Mouse (Mus musculus): ENCODE data around the gene Sun2. TPM values are rescaled to one million over a fixed set of nuclear protein-coding genes. Genes with fewer than 3 reads are reported as not detected.

The Sun2 gene
- polyA plus RNA-seq, 3 experiments from 2014 or later = 10.5 to 15.4 (median 12.4) TPM

DNA sequence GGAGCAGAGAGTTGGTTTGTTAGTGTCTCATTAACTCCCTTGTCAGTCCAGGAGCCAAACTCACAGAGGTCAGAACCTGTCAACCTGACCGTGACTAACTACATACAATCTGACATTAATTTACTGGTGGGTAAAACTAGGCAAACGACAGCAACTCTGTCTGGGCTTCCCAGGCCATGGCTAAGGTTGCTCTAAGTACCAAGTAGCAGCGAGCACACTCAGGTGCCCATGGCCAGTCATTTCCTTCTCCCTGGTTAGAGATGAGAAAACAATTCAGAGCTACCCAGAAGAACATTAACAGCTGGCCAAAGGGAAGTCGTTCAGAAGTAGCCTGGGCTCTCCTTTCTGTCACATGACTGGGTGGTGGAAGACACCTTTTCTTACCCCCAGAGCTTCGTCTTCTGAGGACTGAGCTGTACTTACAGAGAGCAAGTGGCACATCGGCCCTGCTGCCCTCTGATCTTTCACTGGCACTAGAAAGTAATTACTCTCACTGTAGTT, 57.1 kb downstream of the Sun2 start:
- ATAC-seq = no peak

DNA sequence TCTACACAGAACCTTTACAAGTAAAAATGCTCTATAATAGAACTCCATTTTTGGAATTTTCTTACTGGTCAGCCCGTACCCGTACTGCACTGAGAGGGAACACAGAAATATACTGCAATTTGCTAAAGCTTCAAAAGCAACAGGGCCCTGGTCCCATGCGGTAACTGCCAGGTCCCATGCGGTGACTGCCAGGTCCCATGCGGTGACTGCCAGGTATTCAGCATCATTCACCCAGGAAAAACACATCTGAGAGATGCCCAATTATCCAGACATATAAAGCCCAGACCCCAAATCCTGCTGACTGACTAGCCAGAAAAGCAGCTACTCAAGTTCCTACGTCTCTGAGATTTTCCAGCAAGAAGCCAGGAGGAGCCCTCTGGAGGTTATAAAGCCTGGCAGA, 57.7 kb downstream of the Sun2 start:
- ATAC-seq = no peak

DNA sequence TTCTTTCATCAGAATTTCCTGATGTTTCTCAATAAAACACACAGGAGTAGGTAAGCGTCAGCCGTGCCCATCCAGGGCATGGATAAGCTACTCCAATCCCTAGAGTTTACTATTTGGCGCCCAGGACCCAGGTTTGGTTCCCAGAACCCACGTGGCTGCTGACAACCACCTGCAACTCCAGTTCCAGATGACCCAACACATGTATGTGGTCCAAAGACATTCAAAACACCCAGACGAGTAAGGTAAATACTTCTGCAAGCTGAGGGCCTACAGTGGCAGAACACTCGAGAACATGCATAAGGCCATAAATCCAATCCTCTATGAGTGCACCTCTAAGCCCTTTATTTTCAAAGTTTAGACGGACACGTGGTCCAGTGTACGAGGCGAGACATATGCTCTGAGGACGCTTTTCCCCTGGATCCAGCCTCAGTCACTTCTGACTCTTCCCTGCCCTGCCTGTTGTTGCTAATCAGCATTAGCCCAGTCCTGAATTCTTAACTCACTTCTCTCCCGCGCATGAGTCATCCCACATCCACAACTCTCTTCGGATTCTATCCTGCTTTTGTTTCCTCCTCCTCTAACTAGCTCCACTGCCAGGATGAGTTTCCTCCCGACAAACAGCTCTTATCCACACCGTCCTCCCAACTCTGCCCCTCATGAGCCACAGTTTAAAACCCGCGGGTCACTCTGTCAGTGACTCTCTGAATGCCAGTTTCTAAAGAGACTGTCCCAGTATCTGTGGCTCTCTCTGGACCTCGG, 58.5 kb downstream of the Sun2 start:
- ATAC-seq = no peak

DNA sequence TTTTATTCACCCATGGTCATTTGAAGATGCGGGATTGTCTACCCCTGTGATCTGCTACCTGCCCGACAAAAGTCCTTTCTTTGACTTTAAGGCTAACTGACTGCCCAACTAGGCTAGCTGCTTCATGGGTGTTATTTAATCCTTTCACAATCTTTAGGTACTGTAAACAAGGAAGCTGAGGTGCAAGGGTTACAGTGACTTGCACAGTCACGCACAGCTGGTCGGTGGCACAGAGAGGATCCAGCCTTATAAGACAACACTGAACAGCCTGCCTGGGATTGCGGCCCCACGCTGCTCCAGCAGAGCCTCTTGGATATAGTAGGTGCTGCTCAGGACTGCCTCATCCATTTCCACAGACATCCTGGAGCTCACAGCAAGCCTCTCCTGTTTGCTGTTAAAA, 59.2 kb downstream of the Sun2 start:
- ATAC-seq = no peak

DNA sequence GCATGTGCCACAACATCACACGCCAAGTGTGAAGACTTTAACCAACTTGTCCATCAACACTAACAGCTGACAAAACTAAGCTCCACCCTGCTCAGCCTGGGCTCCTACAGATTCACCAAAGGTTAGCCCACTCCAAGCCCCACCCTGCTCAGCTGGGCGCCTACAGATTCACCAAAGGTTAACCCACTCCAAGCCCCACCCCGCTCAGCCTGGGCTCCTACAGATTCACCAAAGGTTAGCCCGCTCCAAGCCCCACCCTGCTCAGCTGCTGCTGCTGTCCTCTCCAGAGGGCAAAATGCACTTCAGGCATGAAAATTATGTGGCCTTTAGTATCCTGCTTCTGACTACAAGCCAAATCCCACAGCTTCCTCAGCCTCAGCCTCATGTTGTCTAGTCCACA, 60.4 kb downstream of the Sun2 start:
- no peak for ATAC-seq

DNA sequence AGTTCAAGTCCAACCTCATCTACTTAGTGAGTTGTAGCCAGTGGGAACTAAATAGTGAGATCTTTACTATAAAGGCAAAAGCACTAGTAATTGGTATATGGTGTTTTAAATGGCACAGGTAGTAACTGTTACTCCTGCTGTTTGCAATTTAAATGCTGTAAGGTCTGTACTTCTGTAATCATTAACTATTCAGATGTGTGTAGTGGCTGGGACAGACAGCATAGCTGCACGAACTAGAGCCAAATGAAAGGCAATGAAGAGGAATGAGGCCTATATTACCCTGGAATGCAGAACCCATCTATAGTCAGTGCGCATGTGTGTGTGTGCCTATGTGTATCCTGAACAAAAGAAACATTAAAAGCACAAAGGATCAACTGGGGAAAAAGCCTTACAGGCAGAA, 64.4 kb downstream of the Sun2 start:
- no peak for ATAC-seq

Other genes with a start within 250 kb of the Sun2 start
- gene Kcnj4, start 237.3 kb downstream of the Sun2 start, polyA plus RNA-seq (2017; shearing (Covaris generic)) = not detected
- gene Kdelr3, start 226.1 kb downstream of the Sun2 start, polyA plus RNA-seq (2017; shearing (Covaris generic)) = 1 to 10 TPM in 1 of 3 experiments, under 1 TPM in 2; 0.40 to 1.8 (median 0.42) TPM
- gene Ddx17, start 195.8 kb downstream of the Sun2 start, polyA plus RNA-seq (2017; shearing (Covaris generic)) = 10 to 100 TPM; 30.6 to 34.4 (median 33.2) TPM
- not detected for gene Dmc1, start 137.4 kb downstream of the Sun2 start, polyA plus RNA-seq (2017; shearing (Covaris generic))
- under 1 TPM in 2 of 3 experiments, not detected in 1; 0.26 to 0.75 TPM for gene Fam227a, start 83.6 kb downstream of the Sun2 start, polyA plus RNA-seq (2017; shearing (Covaris generic))
- 10 to 100 TPM; 15.7 to 18.3 (median 16.8) TPM for gene Cby1, start 83.3 kb downstream of the Sun2 start, polyA plus RNA-seq (2017; shearing (Covaris generic))
- gene Tomm22, start 71.7 kb downstream of the Sun2 start, polyA plus RNA-seq (2017; shearing (Covaris generic)) = 100 to 1,000 TPM; 185 to 255 (median 187) TPM
- gene Josd1, start 54.6 kb downstream of the Sun2 start, polyA plus RNA-seq (2017; shearing (Covaris generic)) = 1 to 10 TPM; 3.3 to 4.6 (median 4.1) TPM
- 10 to 100 TPM; 18.7 to 22.5 (median 21.5) TPM for gene Gtpbp1, start 51.7 kb downstream of the Sun2 start, polyA plus RNA-seq (2017; shearing (Covaris generic))
- gene Dnal4, start 35.3 kb upstream of the Sun2 start, polyA plus RNA-seq (2017; shearing (Covaris generic)) = 1 to 10 TPM; 6.5 to 9.4 (median 8.6) TPM
- 1 to 10 TPM in 1 of 3 experiments, under 1 TPM in 1, not detected in 1; 0.15 to 1.1 TPM for gene Nptxr, start 62.2 kb upstream of the Sun2 start, polyA plus RNA-seq (2017; shearing (Covaris generic))
- not detected for gene Npcd, start 91.7 kb upstream of the Sun2 start, polyA plus RNA-seq (2017; shearing (Covaris generic))
- gene Cbx6, start 92.2 kb upstream of the Sun2 start, polyA plus RNA-seq (2017; shearing (Covaris generic)) = 10 to 100 TPM; 10.5 to 13.1 (median 10.9) TPM
- 100 to 1,000 TPM; 509 to 683 (median 543) TPM for gene Apobec3, start 149.1 kb upstream of the Sun2 start, polyA plus RNA-seq (2017; shearing (Covaris generic))
- 10 to 100 TPM; 13.3 to 48.6 (median 38.5) TPM for gene Cbx7, start 228.6 kb upstream of the Sun2 start, polyA plus RNA-seq (2017; shearing (Covaris generic))